Mouse (Mus musculus) liver, embryonic 16.5 days (tissue): ENCODE data around the gene Tiam2. TPM values are rescaled to one million over a fixed set of nuclear protein-coding genes. Genes with fewer than 3 reads are reported as not detected.
"Not testable (repeated sequence)": the region's sequence is repeated elsewhere in the genome, so short reads cannot be mapped to it uniquely, and the experiment has no call there.

Source experiments
- ATAC-seq: fragments of 200-750 bp; cut with Nextera tagmentation; 2 replicates; pipeline ENCODE4 v1.8.0; 2017; ENCODE audit warnings: low read depth, mild to moderate bottlenecking, moderate number of reproducible peaks, moderate library complexity
- H3K27ac ChIP-seq: fragments of 300-500 bp; sonication (generic); 2 replicates; pipeline ENCODE4 v1.5.1; 2014; ENCODE audit warnings: mild to moderate bottlenecking, low read length
- H3K27me3 ChIP-seq: fragments of 300-500 bp; sonication (generic); 2 replicates; pipeline ENCODE4 v1.6.1; 2014; ENCODE audit warnings: low read depth, low read length, mixed read lengths; ENCODE audit not compliant: control insufficient read depth, insufficient read depth
- H3K36me3 ChIP-seq: fragments of 300-500 bp; sonication (generic); 2 replicates; pipeline ENCODE4 v1.6.1; 2014; ENCODE audit warnings: mild to moderate bottlenecking; ENCODE audit not compliant: control insufficient read depth, insufficient read depth
- H3K4me1 ChIP-seq: fragments of 300-500 bp; sonication (generic); 2 replicates; pipeline ENCODE4 v1.6.1; 2014; ENCODE audit warnings: low read depth, low read length, mixed read lengths; ENCODE audit not compliant: control insufficient read depth
- H3K4me2 ChIP-seq: fragments of 300-500 bp; sonication (generic); 2 replicates; pipeline ENCODE4 v1.6.1; 2014; ENCODE audit warnings: low read depth, low read length, mixed read lengths
- H3K4me3 ChIP-seq: fragments of 300-500 bp; sonication (generic); 2 replicates; pipeline ENCODE4 v1.5.1; 2014; ENCODE audit warnings: low read depth, mild to moderate bottlenecking, low read length
- H3K9ac ChIP-seq: fragments of 300-500 bp; sonication (generic); 2 replicates; pipeline ENCODE4 v1.6.1; 2014; ENCODE audit warnings: low read depth, low read length
- H3K9me3 ChIP-seq: fragments of 300-500 bp; sonication (generic); replicated peaks from 2 replicates; pipeline ENCODE4 v1.6.1; 2016; ENCODE audit warnings: low read length; ENCODE audit not compliant: control insufficient read depth
- WGBS: fragments of 180-500 bp; shearing (Covaris S2); extraction: QIAGEN DNeasy Blood & Tissue Kit; methylation state at CpG from one replicate; pipeline ENCODE4 v1.1.7; 2014; ENCODE audit not compliant: insufficient replicate concordance; 5-methylcytosine and 5-hydroxymethylcytosine counted together
- polyA plus RNA-seq: library from polyadenylated mRNA; unstranded; fragments of >200 nt; fragmentation: Nextera tagmentation; extraction: Ambion mirVana; gene quantifications from 2 replicates; pipeline ENCODE4 v1.2.1, GENCODE M21; 2015

The Tiam2 gene
- polyA plus RNA-seq, 1 experiment from 2014 or later: 0.86 TPM

GRCm38 (mm10) chr17:3350405-3350804 is 24.0 kb downstream of the Tiam2 start:
- Histone ChIP-seq H3K4me2 (no peak overlapping the region), H3K4me1 (no peaks in the 10 kb centered on the region), H3K27me3 (no peaks in the 10 kb centered on the region), H3K4me3 (no peak overlapping the region), H3K9me3 (no peaks in the 10 kb centered on the region), H3K27ac (no peak overlapping the region), H3K9ac (no peak overlapping the region), H3K36me3 (no peaks in the 10 kb centered on the region)
- 60% methylated on average over 4 of the region's 4 CpGs for WGBS
- ATAC-seq: no peak

GRCm38 (mm10) chr17:3351668-3352067 is 25.3 kb downstream of the Tiam2 start:
- no peak overlapping the region for H3K4me3 ChIP-seq
- no peaks in the 10 kb centered on the region for H3K27me3 ChIP-seq
- no peak overlapping the region for H3K27ac ChIP-seq
- H3K9ac ChIP-seq: no peak overlapping the region
- H3K36me3 ChIP-seq: no peaks in the 10 kb centered on the region
- no peak overlapping the region for H3K4me2 ChIP-seq
- no peak for ATAC-seq
- H3K4me1 ChIP-seq: no peaks in the 10 kb centered on the region
- H3K9me3 ChIP-seq: no peaks in the 10 kb centered on the region
- 63% methylated on average over 4 of the region's 4 CpGs for WGBS

- ATAC-seq: not testable (repeated sequence)
Observed at GRCm38 (mm10) chr17:3353141-3353540, 26.8 kb downstream of the Tiam2 start.

DNA sequence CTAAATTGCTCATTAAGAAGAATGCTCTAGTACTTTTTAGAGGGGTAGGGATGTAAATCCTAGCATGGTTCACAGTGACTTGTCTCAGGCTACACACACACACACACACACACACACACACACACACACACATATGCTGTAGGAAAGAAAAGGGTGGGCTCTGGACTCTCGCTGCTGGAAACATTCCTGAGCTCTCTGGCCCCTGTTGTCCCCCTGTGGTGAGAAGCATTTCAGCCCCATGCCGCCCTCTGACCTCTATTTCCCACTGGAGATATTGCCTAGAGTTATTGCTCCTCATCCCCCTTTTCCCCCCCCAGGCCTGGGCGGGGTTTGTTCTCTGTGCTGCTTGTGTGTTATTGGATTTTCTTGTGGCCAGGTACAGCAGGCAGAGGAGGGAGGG is 28.5 kb downstream of the Tiam2 start:
- H3K27me3 ChIP-seq: no peaks in the 10 kb centered on the region
- H3K4me3 ChIP-seq: no peak overlapping the region
- no peak overlapping the region for H3K9ac ChIP-seq
- no peaks in the 10 kb centered on the region for H3K36me3 ChIP-seq
- ATAC-seq: no peak
- no peaks in the 10 kb centered on the region for H3K4me1 ChIP-seq
- H3K27ac ChIP-seq: no peak overlapping the region
- H3K4me2 ChIP-seq: no peak overlapping the region
- H3K9me3 ChIP-seq: no peaks in the 10 kb centered on the region
- WGBS: 41% methylated on average over 3 of the region's 3 CpGs

More at GRCm38 (mm10) chr17:3353141-3353540, 26.8 kb downstream of the Tiam2 start:
- whole genome bisulfite sequencing: 85% methylated on average over 9 of the region's 10 CpGs
- not testable (repeated sequence) for H3K27ac ChIP-seq, H3K4me2 ChIP-seq, H3K4me1 ChIP-seq, H3K9me3 ChIP-seq, H3K36me3 ChIP-seq, H3K27me3 ChIP-seq, H3K9ac ChIP-seq, H3K4me3 ChIP-seq

GRCm38 (mm10) chr17:3356633-3357365 is 30.4 kb downstream of the Tiam2 start:
- 67% methylated on average over 8 of the region's 8 CpGs for WGBS
- no peaks in the 10 kb centered on the region for H3K27me3 ChIP-seq

GRCm38 (mm10) chr17:3360236-3360635 is 33.9 kb downstream of the Tiam2 start:
- no peak for ATAC-seq
- no peaks in the 10 kb centered on the region for H3K4me1 ChIP-seq
- WGBS: 24% methylated on average over 1 of the region's 1 CpGs
- no peak overlapping the region for H3K4me3 ChIP-seq
- no peaks in the 10 kb centered on the region for H3K36me3 ChIP-seq
- H3K4me2 ChIP-seq: no peak overlapping the region
- no peaks in the 10 kb centered on the region for H3K9me3 ChIP-seq
- H3K27me3 ChIP-seq: no peaks in the 10 kb centered on the region
- no peak overlapping the region for H3K27ac ChIP-seq
- H3K9ac ChIP-seq: no peak overlapping the region

More at GRCm38 (mm10) chr17:3356633-3357365, 30.4 kb downstream of the Tiam2 start:
- Histone ChIP-seq H3K4me3 (no peak overlapping the region), H3K4me1 (no peaks in the 10 kb centered on the region), H3K27ac (no peak overlapping the region), H3K36me3 (no peaks in the 10 kb centered on the region), H3K9me3 (no peaks in the 10 kb centered on the region), H3K4me2 (no peak overlapping the region), H3K9ac (no peak overlapping the region)
- no peak for ATAC-seq

GRCm38 (mm10) chr17:3361751-3362150 is 35.4 kb downstream of the Tiam2 start:
- WGBS: 39% methylated on average over 2 of the region's 2 CpGs
- H3K27ac ChIP-seq: no peak overlapping the region
- H3K27me3 ChIP-seq: no peaks in the 10 kb centered on the region
- no peak for ATAC-seq
- no peak overlapping the region for H3K4me3 ChIP-seq
- no peaks in the 10 kb centered on the region for H3K4me1 ChIP-seq
- H3K4me2 ChIP-seq: no peak overlapping the region
- no peaks in the 10 kb centered on the region for H3K9me3 ChIP-seq
- H3K9ac ChIP-seq: no peak overlapping the region
- H3K36me3 ChIP-seq: no peaks in the 10 kb centered on the region

GRCm38 (mm10) chr17:3363216-3363615 is 36.8 kb downstream of the Tiam2 start:
- H3K27me3 ChIP-seq: no peaks in the 10 kb centered on the region
- H3K36me3 ChIP-seq: no peaks in the 10 kb centered on the region
- H3K27ac ChIP-seq: no peak overlapping the region
- no peaks in the 10 kb centered on the region for H3K4me1 ChIP-seq
- no peak overlapping the region for H3K9ac ChIP-seq
- 60% methylated on average over 2 of the region's 2 CpGs for WGBS
- no peaks in the 10 kb centered on the region for H3K9me3 ChIP-seq
- no peak for ATAC-seq
- H3K4me2 ChIP-seq: no peak overlapping the region
- H3K4me3 ChIP-seq: no peak overlapping the region

DNA sequence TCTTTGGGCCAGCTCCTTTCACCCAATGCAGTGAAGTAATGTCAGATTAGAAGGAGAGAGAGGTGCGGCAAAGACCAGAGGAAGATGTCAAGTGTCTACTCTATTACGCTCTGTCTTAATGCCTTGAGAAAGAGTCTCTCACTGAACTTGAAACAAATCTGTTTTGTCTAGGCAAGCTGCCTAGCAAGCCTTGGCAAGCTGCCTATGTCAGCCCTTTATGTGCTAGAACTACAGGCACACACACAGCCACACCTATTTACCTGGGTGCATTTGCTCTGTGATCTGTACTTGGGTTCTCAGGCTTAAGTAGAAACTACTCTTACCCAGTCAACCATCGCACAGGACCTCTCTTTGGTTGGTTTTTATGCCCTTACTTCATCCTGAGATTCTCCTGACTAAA is 40.4 kb downstream of the Tiam2 start:
- ATAC-seq: no peak
- Histone ChIP-seq H3K27ac (no peak overlapping the region), H3K36me3 (no peaks in the 10 kb centered on the region)

More for the DNA sequence above, 40.4 kb downstream of the Tiam2 start:
- Histone ChIP-seq H3K27me3 (no peaks in the 10 kb centered on the region), H3K4me2 (no peak overlapping the region), H3K4me3 (no peak overlapping the region), H3K9me3 (no peaks in the 10 kb centered on the region), H3K9ac (no peak overlapping the region), H3K4me1 (no peaks in the 10 kb centered on the region)
- WGBS: 76% methylated on average over 3 of the region's 3 CpGs
